Mouse (Mus musculus) lung, postnatal 0 days (tissue): Measurements from ENCODE around the gene Aifm2. TPM values are rescaled to one million over a fixed set of nuclear protein-coding genes. Genes with fewer than 3 reads are reported as not detected.

ENCODE experiments used
- ATAC-seq: fragments of 200-750 bp; cut with Nextera tagmentation; 2 replicates; pipeline ENCODE4 v1.8.0; 2017; ENCODE audit warnings: moderate library complexity
- DNase-seq: peaks from one replicate; pipeline ENCODE4 v3.0.0-alpha.2; 2016; ENCODE audit warnings: low spot score
- H3K27ac ChIP-seq: fragments of 300-500 bp; sonication (generic); 2 replicates; pipeline ENCODE4 v1.5.1; 2014; ENCODE audit warnings: antibody characterized with exemption, mild to moderate bottlenecking, low read length, mixed read lengths
- H3K27me3 ChIP-seq: fragments of 300-500 bp; sonication (generic); replicated peaks from 2 replicates; pipeline ENCODE4 v1.6.1; 2014; ENCODE audit warnings: low read length, mixed read lengths; ENCODE audit not compliant: insufficient read depth
- H3K36me3 ChIP-seq: fragments of 300-500 bp; sonication (generic); 2 replicates; pipeline ENCODE4 v1.6.1; 2014; ENCODE audit warnings: low read length, mixed read lengths; ENCODE audit not compliant: insufficient read depth
- H3K4me1 ChIP-seq: fragments of 300-500 bp; sonication (generic); 2 replicates; pipeline ENCODE4 v1.6.1; 2014; ENCODE audit warnings: antibody characterized with exemption, low read depth, low read length, mixed read lengths; ENCODE audit not compliant: insufficient read depth
- H3K4me2 ChIP-seq: fragments of 300-500 bp; sonication (generic); replicated peaks from 2 replicates; pipeline ENCODE4 v1.6.1; 2014; ENCODE audit warnings: low read depth, mild to moderate bottlenecking, low read length, moderate library complexity, mixed read lengths
- H3K4me3 ChIP-seq: fragments of 300-500 bp; sonication (generic); 2 replicates; pipeline ENCODE4 v1.5.1; 2014; ENCODE audit warnings: low read depth, low read length
- H3K9ac ChIP-seq: fragments of 300-500 bp; sonication (generic); replicated peaks from 2 replicates; pipeline ENCODE4 v1.6.1; 2014; ENCODE audit warnings: low read depth, mild to moderate bottlenecking
- H3K9me3 ChIP-seq: fragments of 300-500 bp; sonication (generic); 2 replicates; pipeline ENCODE4 v1.6.1; 2016; ENCODE audit warnings: low read length, mixed read lengths
- CTCF ChIP-seq: IDR thresholded peaks from 2 replicates; pipeline ENCODE4 v1.5.1; 2016; ENCODE audit warnings: antibody characterized with exemption, mild to moderate bottlenecking
- EP300 ChIP-seq: IDR thresholded peaks from 2 replicates; pipeline ENCODE4 v1.6.1; 2016; ENCODE audit warnings: antibody characterized with exemption, mild to moderate bottlenecking, control low read depth
- WGBS: fragments of 180-500 bp; shearing (Covaris S2); extraction: QIAGEN DNeasy Blood & Tissue Kit; methylation state at CpG from one replicate; pipeline ENCODE4 v1.1.7; 2014; 5-methylcytosine and 5-hydroxymethylcytosine counted together
- polyA plus RNA-seq: library from polyadenylated mRNA; unstranded; fragments of >200 nt; fragmentation: Nextera tagmentation; extraction: Ambion mirVana; gene quantifications from 2 replicates; pipeline ENCODE4 v1.2.1, GENCODE M21; 2015

The Aifm2 gene
- polyA plus RNA-seq, 1 experiment from 2014 or later: 15.3 TPM

DNA sequence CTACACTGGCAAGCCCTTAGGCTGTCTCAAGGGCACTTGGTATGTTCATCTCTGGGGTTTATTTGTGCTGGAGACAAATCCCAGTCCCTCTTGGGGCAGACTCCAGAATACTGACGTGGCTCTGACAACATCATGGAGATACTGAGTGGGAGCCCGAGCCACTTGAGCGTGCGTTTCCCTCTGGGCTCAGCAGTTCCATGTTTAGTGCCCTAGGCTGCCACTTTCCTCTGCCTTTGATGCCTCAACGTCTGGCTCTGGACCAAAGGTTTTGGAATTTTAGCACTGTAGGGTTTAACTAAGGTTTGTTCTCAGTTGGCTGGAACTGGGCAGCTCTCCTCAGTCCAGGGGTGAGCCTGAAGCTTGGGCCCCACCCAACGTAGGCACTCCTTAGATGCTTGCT is 8.2 kb downstream of the Aifm2 start:
- no peaks in the 10 kb centered on the region for H3K27me3 ChIP-seq
- no peak overlapping the region for H3K9ac ChIP-seq
- no peaks in the 10 kb centered on the region for H3K4me1 ChIP-seq
- no peak overlapping the region for H3K4me3 ChIP-seq
- H3K27ac ChIP-seq: no peak overlapping the region
- DNase-seq: no peak
- no peaks in the 10 kb centered on the region for H3K9me3 ChIP-seq
- ATAC-seq: peak; percentile 60
- no peak overlapping the region for H3K4me2 ChIP-seq
- H3K36me3 ChIP-seq: no peaks in the 10 kb centered on the region
- WGBS: 49% methylated on average over 6 of the region's 6 CpGs
- TF ChIP-seq CTCF (no peak), EP300 (no peak)

DNA sequence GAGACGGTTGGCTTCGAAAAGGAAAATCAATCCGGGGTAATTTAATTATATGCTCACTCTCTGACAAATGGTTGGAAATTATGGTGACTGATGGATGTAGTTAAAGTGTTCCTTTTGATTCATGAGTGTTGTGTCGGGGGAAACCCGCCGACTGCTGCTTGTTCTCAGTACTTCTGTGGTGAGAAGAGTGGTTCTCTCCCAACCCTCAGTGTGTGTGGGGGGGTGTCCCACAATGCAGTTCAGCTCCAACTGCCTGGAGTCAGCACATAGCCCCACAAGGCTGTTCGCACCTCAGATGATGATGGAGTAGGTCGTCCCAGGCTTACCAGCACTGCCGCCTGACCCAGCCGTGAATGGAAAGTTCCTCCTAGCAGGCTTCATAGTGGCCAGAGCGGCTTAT is 14.1 kb downstream of the Aifm2 start:
- H3K27ac ChIP-seq: no peak overlapping the region
- no peak for ATAC-seq
- no peak overlapping the region for H3K4me2 ChIP-seq
- H3K36me3 ChIP-seq: 0 out of 2 replicates have a peak, but pooled peaks cover 4% of the 10 kb centered on the region
- WGBS: 73% methylated on average over 11 of the region's 11 CpGs
- H3K27me3 ChIP-seq: no peaks in the 10 kb centered on the region
- H3K4me1 ChIP-seq: no peaks in the 10 kb centered on the region
- H3K4me3 ChIP-seq: no peak overlapping the region
- H3K9me3 ChIP-seq: no peaks in the 10 kb centered on the region
- no peak for DNase-seq
- TF ChIP-seq CTCF (no peak), EP300 (no peak)
- no peak overlapping the region for H3K9ac ChIP-seq

DNA sequence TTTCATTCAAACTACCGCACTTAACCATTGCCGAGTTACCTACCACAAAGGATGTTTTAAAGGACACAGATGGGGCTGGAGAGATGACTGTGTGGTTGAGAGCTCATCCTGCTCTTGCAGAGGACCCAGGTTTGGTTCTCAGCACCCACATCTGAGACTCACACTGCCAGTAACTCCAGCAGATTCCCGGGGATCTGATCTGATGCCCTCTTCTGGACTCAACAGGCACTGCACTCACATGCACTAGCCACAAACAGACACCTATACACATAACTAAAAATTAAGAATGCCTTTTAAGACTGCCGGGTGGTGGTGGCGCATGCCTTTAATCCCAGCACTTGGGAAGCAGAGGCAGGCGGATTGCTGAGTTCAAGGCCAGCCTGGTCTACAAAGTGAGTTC is 15.1 kb downstream of the Aifm2 start:
- Histone ChIP-seq H3K27me3 (no peaks in the 10 kb centered on the region), H3K4me3 (no peak overlapping the region), H3K4me1 (no peaks in the 10 kb centered on the region), H3K9ac (no peak overlapping the region), H3K9me3 (no peaks in the 10 kb centered on the region), H3K4me2 (no peak overlapping the region), H3K36me3 (0 out of 2 replicates have a peak, but pooled peaks cover 4% of the 10 kb centered on the region), H3K27ac (no peak overlapping the region)
- no peak for TF ChIP-seq CTCF
- TF ChIP-seq EP300: no peak
- DNase-seq: no peak
- no peak for ATAC-seq
- WGBS: 97% methylated on average over 6 of the region's 6 CpGs

DNA sequence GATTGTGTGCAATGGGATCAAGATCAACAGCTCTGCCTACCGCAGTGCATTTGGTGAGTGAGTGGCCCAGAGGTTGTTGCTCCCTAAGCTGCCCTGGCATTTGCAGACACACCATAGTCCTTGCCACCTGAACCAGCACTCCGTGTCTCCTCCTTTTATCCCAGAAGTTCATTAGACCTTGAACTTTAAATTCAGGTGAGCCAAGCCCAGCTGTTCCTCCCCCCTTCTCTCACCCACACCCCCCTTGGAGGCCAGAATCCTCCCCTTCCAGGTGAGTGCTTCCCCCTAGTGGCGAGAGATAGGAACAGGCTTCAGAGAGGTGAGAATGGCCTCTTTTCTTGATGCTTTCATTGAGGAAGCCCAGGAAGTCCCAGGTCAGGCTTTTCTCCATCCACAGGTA is 19.3 kb downstream of the Aifm2 start:
- Histone ChIP-seq H3K27ac (no peak overlapping the region), H3K4me3 (no peak overlapping the region), H3K4me1 (no peaks in the 10 kb centered on the region), H3K9me3 (no peaks in the 10 kb centered on the region), H3K36me3 (no peaks in the 10 kb centered on the region), H3K9ac (no peak overlapping the region), H3K4me2 (no peak overlapping the region), H3K27me3 (no peaks in the 10 kb centered on the region)
- TF ChIP-seq EP300 (no peak), CTCF (peak; percentile 86)
- ATAC-seq: peak; percentile 37
- DNase-seq: peak; percentile 64
- WGBS: 47% methylated on average over 3 of the region's 3 CpGs

DNA sequence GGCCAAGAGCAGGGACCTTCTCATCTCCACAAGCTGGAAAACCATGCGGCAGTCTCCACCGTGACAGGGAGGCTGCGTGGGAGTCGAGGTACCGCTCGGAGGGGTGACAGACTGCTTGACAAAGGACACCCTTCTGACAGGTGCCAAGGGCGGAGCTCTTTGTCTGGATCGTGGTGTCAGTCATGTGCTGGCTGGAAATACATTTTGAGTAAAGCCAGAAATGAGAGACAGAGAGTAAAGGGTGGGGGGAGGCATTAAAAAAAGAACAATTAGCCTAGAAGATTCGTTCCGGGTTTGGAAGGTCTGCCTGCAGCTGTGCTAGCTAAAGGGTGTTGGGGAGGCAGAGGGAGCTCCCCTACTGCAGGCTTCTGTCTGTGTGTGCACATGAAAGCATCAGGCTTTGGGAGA is 21.6 kb downstream of the Aifm2 start:
- no peak overlapping the region for H3K4me3 ChIP-seq
- no peak overlapping the region for H3K9ac ChIP-seq
- H3K4me2 ChIP-seq: no peak overlapping the region
- H3K4me1 ChIP-seq: no peaks in the 10 kb centered on the region
- H3K9me3 ChIP-seq: no peaks in the 10 kb centered on the region
- H3K27me3 ChIP-seq: no peaks in the 10 kb centered on the region
- H3K27ac ChIP-seq: no peak overlapping the region
- TF ChIP-seq EP300 (no peak), CTCF (no peak)
- no peaks in the 10 kb centered on the region for H3K36me3 ChIP-seq
- ATAC-seq (no peak), DNase-seq (no peak)
- 63% methylated on average over 10 of the region's 10 CpGs for WGBS

DNA sequence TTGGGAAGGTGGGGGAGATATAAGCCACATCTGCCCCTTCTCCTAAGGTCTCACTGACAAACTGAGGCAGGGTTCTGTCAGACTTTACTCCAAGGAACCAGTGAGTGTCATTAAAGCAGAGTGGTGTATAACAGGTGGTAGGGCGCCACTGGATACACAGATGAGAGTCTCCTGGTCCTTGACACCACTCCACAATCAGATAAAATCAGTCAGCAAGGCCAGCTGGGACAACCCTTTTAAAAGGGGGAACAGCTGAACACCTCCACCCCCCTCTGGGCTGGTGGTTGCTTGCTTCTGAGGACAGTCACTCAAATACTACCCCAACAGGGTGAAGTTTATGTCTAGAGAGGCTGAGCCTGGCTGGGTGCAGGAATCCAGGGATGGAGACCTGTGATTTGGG is 22.5 kb downstream of the Aifm2 start:
- 81% methylated on average over 1 of the region's 1 CpGs for WGBS
- DNase-seq: no peak
- no peak for TF ChIP-seq CTCF
- no peaks in the 10 kb centered on the region for H3K4me1 ChIP-seq
- no peaks in the 10 kb centered on the region for H3K36me3 ChIP-seq
- H3K9ac ChIP-seq: no peak overlapping the region
- no peak overlapping the region for H3K4me3 ChIP-seq
- no peaks in the 10 kb centered on the region for H3K9me3 ChIP-seq
- no peaks in the 10 kb centered on the region for H3K27me3 ChIP-seq
- no peak for ATAC-seq
- H3K4me2 ChIP-seq: no peak overlapping the region
- no peak overlapping the region for H3K27ac ChIP-seq

DNA sequence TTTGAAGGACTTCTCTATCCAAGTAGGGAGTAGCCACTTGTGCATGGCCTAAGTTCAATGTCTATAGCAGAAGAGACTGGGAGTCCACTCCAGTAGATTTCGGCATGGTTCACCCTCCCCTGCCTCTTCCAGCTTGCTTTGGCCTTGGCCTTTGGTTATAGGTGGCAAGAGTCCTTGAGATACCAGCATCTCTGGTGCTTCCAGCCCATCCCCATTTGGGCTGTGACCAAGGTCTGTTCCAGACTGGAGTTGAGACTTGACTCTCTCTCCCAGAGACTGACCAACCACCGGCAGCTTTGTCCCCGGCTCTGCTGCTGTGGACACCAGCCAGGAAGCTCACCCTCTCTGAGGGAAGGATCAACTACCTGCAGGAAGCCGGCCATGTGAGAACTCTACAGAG is 23.1 kb downstream of the Aifm2 start:
- Histone ChIP-seq H3K27ac (no peak overlapping the region), H3K4me1 (no peaks in the 10 kb centered on the region), H3K9me3 (no peaks in the 10 kb centered on the region), H3K4me2 (no peak overlapping the region), H3K9ac (no peak overlapping the region), H3K4me3 (no peak overlapping the region), H3K36me3 (no peaks in the 10 kb centered on the region), H3K27me3 (no peaks in the 10 kb centered on the region)
- TF ChIP-seq EP300 (no peak), CTCF (no peak)
- WGBS: 72% methylated on average over 4 of the region's 4 CpGs
- ATAC-seq (no peak), DNase-seq (no peak)
